In genomic region chr2:27074804-27075203, GRCm38 (mm10) we compare ENCODE assay signal across 13 mouse cellular contexts. TPM values are rescaled to one million over a fixed set of nuclear protein-coding genes. Genes with fewer than 3 reads are reported as not detected.
DNase-seq lines count a peak whose midpoint lies in the region; ATAC-seq and TF ChIP-seq lines count a peak whose summit lies in the region.
"Had no signal": no experiment of that assay in that cellular context is flagged by ENCODE, and none has a peak within 500 bp of the region (broad histone marks: within the 10 kb centered on the region; RNA-seq: fewer than 3 reads in every experiment).

No protein-coding gene starts in this region.

- peaks cover 20% of the 10 kb centered on the region for H3K4me1 ChIP-seq in kidney, embryonic 14.5 days (ENCODE audit: control insufficient read depth, insufficient read depth, low read length)
- peaks cover 73% of the 10 kb centered on the region for H3K4me1 ChIP-seq in limb, embryonic 10.5 days
- H3K4me1 ChIP-seq in forebrain, embryonic 15.5 days: peaks cover 30% of the 10 kb centered on the region
- peaks cover 52% of the 10 kb centered on the region for H3K4me1 ChIP-seq in thymus, adult 2 months (replicated peaks; ENCODE audit: control insufficient read depth, insufficient read depth, low read length)

- H3K9me3 ChIP-seq in kidney, embryonic 14.5 days (ENCODE audit: control insufficient read depth, low read length): no peaks in the 10 kb centered on the region
- no peaks in the 10 kb centered on the region for H3K9me3 ChIP-seq in limb, embryonic 10.5 days (replicated peaks)
- H3K9me3 ChIP-seq in forebrain, embryonic 15.5 days: no peaks in the 10 kb centered on the region
- H3K9me3 ChIP-seq: forebrain, embryonic 13.5 days; heart, embryonic 13.5 days had no signal

- no peak for TF ChIP-seq CTCF in thymus, adult 2 months (IDR thresholded peaks at IDR 0.05; ENCODE audit: borderline replicate concordance, control insufficient read depth, extremely low read depth, insufficient read depth, low read length, poor library complexity)

- H3K9ac ChIP-seq in kidney, embryonic 14.5 days (ENCODE audit: low read depth, low read length): no peak overlapping the region
- no peak overlapping the region for H3K9ac ChIP-seq in forebrain, embryonic 15.5 days (replicated peaks)
- H3K9ac ChIP-seq: forebrain, embryonic 13.5 days; heart, embryonic 13.5 days; liver, embryonic 14.5 days had no signal

- no peak overlapping the region for H3K4me2 ChIP-seq in kidney, embryonic 14.5 days (replicated peaks; ENCODE audit: low read depth, low read length)
- no peak overlapping the region for H3K4me2 ChIP-seq in forebrain, embryonic 15.5 days (replicated peaks)
- H3K4me2 ChIP-seq: forebrain, embryonic 13.5 days; heart, embryonic 13.5 days; midbrain, embryonic 11.5 days had no signal

- ATAC-seq in kidney, embryonic 14.5 days (ENCODE audit: low FRiP score, low TSS enrichment): no peak
- no peak for ATAC-seq in forebrain, embryonic 15.5 days (replicated peaks)
- ATAC-seq: forebrain, embryonic 13.5 days; inflammation-experienced regulatory T-cells, adult 6 months had no signal

- TF ChIP-seq POLR2A in thymus, adult 2 months (IDR thresholded peaks at IDR 0.05; ENCODE audit: control insufficient read depth, extremely low read depth, insufficient read depth, low read length, poor library complexity): no peak

- no peaks in the 10 kb centered on the region for H3K36me3 ChIP-seq in kidney, embryonic 14.5 days (ENCODE audit: control insufficient read depth, insufficient read depth, low read length)
- no peaks in the 10 kb centered on the region for H3K36me3 ChIP-seq in limb, embryonic 10.5 days
- no peaks in the 10 kb centered on the region for H3K36me3 ChIP-seq in forebrain, embryonic 15.5 days
- H3K36me3 ChIP-seq in thymus, adult 2 months (ENCODE audit: control insufficient read depth, insufficient read depth, low read length): no peaks in the 10 kb centered on the region
- H3K36me3 ChIP-seq: heart, embryonic 13.5 days had no signal

- WGBS in kidney, embryonic 14.5 days: 68% methylated on average over 4 of the region's 4 CpGs
- 90% methylated on average over 4 of the region's 4 CpGs for whole genome bisulfite sequencing in limb, embryonic 10.5 days
- WGBS in forebrain, embryonic 15.5 days: 84% methylated on average over 4 of the region's 4 CpGs
- WGBS in thymus, adult 2 months: 93% methylated on average over 4 of the region's 4 CpGs

- H3K27ac ChIP-seq in kidney, embryonic 14.5 days (ENCODE audit: low read depth, low read length): no peak overlapping the region
- peak overlapping the region; percentile 63 for H3K27ac ChIP-seq in limb, embryonic 10.5 days
- H3K27ac ChIP-seq in forebrain, embryonic 15.5 days (replicated peaks): no peak overlapping the region
- H3K27ac ChIP-seq in thymus, adult 2 months (ENCODE audit: control insufficient read depth, insufficient read depth, low read length): no peak overlapping the region
- H3K27ac ChIP-seq: forebrain, embryonic 13.5 days; heart, embryonic 13.5 days; liver, embryonic 14.5 days had no signal

- no peaks in the 10 kb centered on the region for H3K27me3 ChIP-seq in kidney, embryonic 14.5 days (ENCODE audit: control insufficient read depth, insufficient read depth, low read length)
- H3K27me3 ChIP-seq in limb, embryonic 10.5 days (ENCODE audit: low read depth, poor library complexity, severe bottlenecking): peaks cover 14% of the 10 kb centered on the region; the same call in 1 of the 2 replicates
- H3K27me3 ChIP-seq in forebrain, embryonic 15.5 days: no peaks in the 10 kb centered on the region
- H3K27me3 ChIP-seq in thymus, adult 2 months (ENCODE audit: control insufficient read depth, insufficient read depth, low read length): no peaks in the 10 kb centered on the region
- H3K27me3 ChIP-seq: forebrain, embryonic 13.5 days had no signal

- no peak overlapping the region for H3K4me3 ChIP-seq in kidney, embryonic 14.5 days (ENCODE audit: low read length)
- no peak overlapping the region for H3K4me3 ChIP-seq in limb, embryonic 10.5 days
- H3K4me3 ChIP-seq in forebrain, embryonic 15.5 days: no peak overlapping the region
- H3K4me3 ChIP-seq in thymus, adult 2 months (ENCODE audit: control insufficient read depth, insufficient read depth, low read length): no peak overlapping the region
- H3K4me3 ChIP-seq: forebrain, embryonic 13.5 days; heart, embryonic 13.5 days had no signal

- DNase-seq in adrenal gland, postnatal 14 days: peak; percentile 52
- no peak for DNase-seq in adrenal gland, adult 8-10 months
- DNase-seq in kidney, adult 11 months: peak; percentile 81
- peak; percentile 77 for DNase-seq in kidney, adult 18-20 months
- DNase-seq in limb, embryonic 10.5 days (ENCODE audit: low spot score): no peak
- DNase-seq in thymus, adult 2 months: no peak

RNA-seq across cellular contexts. Expression of gene Mymk, which starts 2.8 kb away (rescaled TPM):
- total RNA-seq in adrenal gland, postnatal 14 days (2021): not detected in 2 replicates
- under 1 TPM in 1 of 4 experiments, not detected in 3; 0.20 TPM for total RNA-seq in adrenal gland, adult 8-10 months (2022)
- 0.54 TPM in 1 of 2 replicates, not detected in the other for polyA plus RNA-seq in kidney, embryonic 14.5 days (2014; fragmentation: Nextera tagmentation; extraction: Ambion mirVana)
- polyA plus RNA-seq in limb, embryonic 10.5 days (2016; fragmentation: Nextera tagmentation; extraction: Ambion mirVana): 0.16 and 1.5 TPM in 2 replicates
- 0.17 TPM in 1 of 2 replicates, not detected in the other for polyA plus RNA-seq in forebrain, embryonic 15.5 days (2015; fragmentation: Nextera tagmentation; extraction: Ambion mirVana)
- 0.61 and 0.81 TPM in 2 replicates for polyA plus RNA-seq in thymus, adult 2 months (2012; rRNA removed)
- polyA plus RNA-seq: forebrain, embryonic 13.5 days; inflammation-experienced regulatory T-cells, adult 6 months; liver, embryonic 14.5 days; midbrain, embryonic 11.5 days had no signal

RNA-seq across cellular contexts. Expression of gene Adamtsl2, which starts 4.4 kb away (rescaled TPM):
- 11.5 and 11.7 TPM in 2 replicates for total RNA-seq in adrenal gland, postnatal 14 days (2021)
- total RNA-seq in adrenal gland, adult 8-10 months (2022): 10 to 100 TPM; 14.3 to 24.8 (median 19.3) TPM
- polyA plus RNA-seq in kidney, embryonic 14.5 days (2014; fragmentation: Nextera tagmentation; extraction: Ambion mirVana): 0.51 and 0.65 TPM in 2 replicates
- 3.5 and 9.1 TPM in 2 replicates for polyA plus RNA-seq in limb, embryonic 10.5 days (2016; fragmentation: Nextera tagmentation; extraction: Ambion mirVana)
- 6.8 and 9.5 TPM in 2 replicates for polyA plus RNA-seq in forebrain, embryonic 15.5 days (2015; fragmentation: Nextera tagmentation; extraction: Ambion mirVana)
- polyA plus RNA-seq in thymus, adult 2 months (2012; rRNA removed): 16.1 and 16.5 TPM in 2 replicates
- polyA plus RNA-seq: inflammation-experienced regulatory T-cells, adult 6 months had no signal

RNA-seq across cellular contexts. Expression of gene Slc2a6, which starts 47.0 kb away (rescaled TPM):
- total RNA-seq in adrenal gland, postnatal 14 days (2021): 0.63 and 1.7 TPM in 2 replicates
- 1 to 10 TPM in 2 of 4 experiments, under 1 TPM in 2; 0.87 to 1.2 (median 1.0) TPM for total RNA-seq in adrenal gland, adult 8-10 months (2022)
- polyA plus RNA-seq in kidney, embryonic 14.5 days (2014; fragmentation: Nextera tagmentation; extraction: Ambion mirVana): 0.37 and 0.64 TPM in 2 replicates
- polyA plus RNA-seq in limb, embryonic 10.5 days (2016; fragmentation: Nextera tagmentation; extraction: Ambion mirVana): 0.49 and 0.91 TPM in 2 replicates
- 5.2 TPM in 2 replicates for polyA plus RNA-seq in forebrain, embryonic 15.5 days (2015; fragmentation: Nextera tagmentation; extraction: Ambion mirVana)
- polyA plus RNA-seq in thymus, adult 2 months (2012; rRNA removed): 14.0 and 17.5 TPM in 2 replicates
- polyA plus RNA-seq: heart, embryonic 13.5 days had no signal

Comparison
In these comparisons a context has a peak if more than half of its experiments do, and no peak if none do; other contexts are left out.
1. DNase-seq: peak in adrenal gland, postnatal 14 days (single experiment), kidney, adult 11 months (single experiment) and kidney, adult 18-20 months (single experiment); none in adrenal gland, adult 8-10 months (single experiment), limb, embryonic 10.5 days (single experiment) and thymus, adult 2 months (single experiment).